Mouse (Mus musculus): ENCODE results near the gene H2afy. TPM values are rescaled to one million over a fixed set of nuclear protein-coding genes. Genes with fewer than 3 reads are reported as not detected.

The H2afy gene
- total and polyA plus RNA-seq, 3 experiments, result 148 to 162 (median 153) TPM

GRCm38 (mm10) chr13:56181424-56181823 is 45.3 kb upstream of the H2afy start:
- Histone ChIP-seq H3K36me3 (replicated peaks in 1 of 2; ENCODE audit: control insufficient read depth in 1 of 2, insufficient read depth in 1 of 2, low read length in 1 of 2) (peaks cover 0 to 9% of the 10 kb centered on the region in 2 experiments), H3K79me2 (replicated peaks; ENCODE audit: control insufficient read depth, extremely low read depth, insufficient read depth, poor library complexity, severe bottlenecking) (no peaks in the 10 kb centered on the region), H3K4me2 (ENCODE audit: insufficient read depth, low read depth, poor library complexity, severe bottlenecking) (no peak overlapping the region), H3K27ac (ENCODE audit: insufficient read depth, low read depth) (no peak overlapping the region), H3K4me3 (replicated peaks in 1 of 3; ENCODE audit: low read depth in 2 of 3, low read length in 2 of 3, poor library complexity in 1 of 3) (no peak overlapping the region), H3K9ac (ENCODE audit: insufficient read depth, low read depth) (no peak overlapping the region), H3K27me3 (replicated peaks) (no peaks in the 10 kb centered on the region), H3K9me3 (replicated peaks; ENCODE audit: low read length) (peaks cover 2% of the 10 kb centered on the region), H3K4me1 (ENCODE audit: control insufficient read depth in 1 of 2, insufficient read depth in 2 of 2) (peaks cover 11 to 40% of the 10 kb centered on the region in 2 experiments)
- dilution Hi-C loops (cut with MboI; ENCODE audit: extremely low pct_ligation_motif_present, extremely low pct_unique_long_range_greater_than_20kb, low sequenced_read_pairs), result no loop called here
- TF ChIP-seq IRF4 (IDR thresholded peaks at IDR 0.05; ENCODE audit: low read depth, low read length), result peak; percentile 54
- TF ChIP-seq EP300 (IDR thresholded peaks at IDR 0.05; ENCODE audit: low read length), result peak; percentile 63
- TF ChIP-seq CHD1 (IDR thresholded peaks at IDR 0.05; ENCODE audit: low read depth, low read length), result no peak
- TF ChIP-seq MAZ (IDR thresholded peaks at IDR 0.05; ENCODE audit: low read depth, low read length), result no peak
- no peak for TF ChIP-seq ELF1 (IDR thresholded peaks at IDR 0.05; ENCODE audit: low read depth, low read length)
- no peak for DNase-seq (ENCODE audit: extremely low read depth)
- in situ Hi-C loops (cut with MboI; ENCODE audit: low pct_ligation_motif_present, low pct_unique_long_range_greater_than_20kb, low sequenced_read_pairs), result no loop called here

- in situ Hi-C loops (cut with MboI; ENCODE audit: low pct_ligation_motif_present, low pct_unique_long_range_greater_than_20kb, low sequenced_read_pairs), result no loop called here
- no peak within 1 kb of the TSS for H3K27ac ChIP-seq (ENCODE audit: insufficient read depth, low read depth)
- H3K27me3 ChIP-seq (replicated peaks), result no peaks in the 10 kb centered on the region
- H3K36me3 ChIP-seq (replicated peaks in 1 of 2; ENCODE audit: control insufficient read depth in 1 of 2, insufficient read depth in 1 of 2, low read length in 1 of 2), result peaks cover 3 to 34% of the 10 kb centered on the region in 2 experiments
- H3K4me3 ChIP-seq (replicated peaks in 1 of 3; ENCODE audit: low read depth in 2 of 3, low read length in 2 of 3, poor library complexity in 1 of 3), result peak within 1 kb of the TSS; percentile 75 to 83 (median 78)
- H3K79me2 ChIP-seq (replicated peaks; ENCODE audit: control insufficient read depth, extremely low read depth, insufficient read depth, poor library complexity, severe bottlenecking), result no peaks in the 10 kb centered on the region
- peaks cover 8 to 43% of the 10 kb centered on the region in 2 experiments for H3K4me1 ChIP-seq (ENCODE audit: control insufficient read depth in 1 of 2, insufficient read depth in 2 of 2)
- peak within 1 kb of the TSS; percentile 35 for H3K4me2 ChIP-seq (ENCODE audit: insufficient read depth, low read depth, poor library complexity, severe bottlenecking)
- peak; percentile 82 for DNase-seq (ENCODE audit: extremely low read depth)
- dilution Hi-C loops (cut with MboI; ENCODE audit: extremely low pct_ligation_motif_present, extremely low pct_unique_long_range_greater_than_20kb, low sequenced_read_pairs), result no loop called here
- H3K9me3 ChIP-seq (replicated peaks; ENCODE audit: low read length), result peaks cover 2% of the 10 kb centered on the region
- H3K9ac ChIP-seq (ENCODE audit: insufficient read depth, low read depth), result peak within 1 kb of the TSS; percentile 68
- TF ChIP-seq CHD2 (IDR thresholded peaks at IDR 0.05; ENCODE audit: low read length) (no peak), SIN3A (IDR thresholded peaks at IDR 0.05; ENCODE audit: low read length) (peak; percentile 72), KAT2A (IDR thresholded peaks at IDR 0.05; ENCODE audit: insufficient replicate concordance, low read length) (peak; percentile 53; the same call in 1 of the 2 replicates), POLR2AphosphoS2 (IDR thresholded peaks at IDR 0.05; ENCODE audit: low read depth, low read length) (no peak), NELFE (IDR thresholded peaks at IDR 0.05; ENCODE audit: low read depth, low read length) (peak; percentile 73), TBP (conservative IDR thresholded peaks at IDR 0.05; ENCODE audit: low read depth, low read length) (peak; percentile 80), MXI1 (IDR thresholded peaks at IDR 0.05; ENCODE audit: low read depth, low read length) (peak; percentile 72; the same call in 1 of the 2 replicates), ZNF384 (IDR thresholded peaks at IDR 0.05; ENCODE audit: low read depth, low read length) (no peak), GABPA (IDR thresholded peaks at IDR 0.05; ENCODE audit: insufficient replicate concordance, low read depth, low read length) (no peak), ETS1 (conservative IDR thresholded peaks at IDR 0.05; ENCODE audit: low read depth, low read length) (no peak; the same call in 1 of the 2 replicates), MEF2A (IDR thresholded peaks at IDR 0.05; ENCODE audit: borderline replicate concordance, low read depth, low read length) (peak; percentile 51; the same call in 1 of the 2 replicates), TCF12 (IDR thresholded peaks at IDR 0.05; ENCODE audit: low read depth, low read length) (peak; percentile 69; the same call in 1 of the 2 replicates), ZKSCAN1 (IDR thresholded peaks at IDR 0.05; ENCODE audit: borderline replicate concordance, low read depth, low read length) (no peak), NRF1 (IDR thresholded peaks at IDR 0.05; ENCODE audit: low read depth, low read length) (no peak), POLR2A (IDR thresholded peaks at IDR 0.05; ENCODE audit: low read depth, low read length) (peak; percentile 69), RCOR1 (conservative IDR thresholded peaks at IDR 0.05; ENCODE audit: low read depth, low read length) (no peak; the same call in 1 of the 2 replicates), JUND (conservative IDR thresholded peaks at IDR 0.05; ENCODE audit: low read depth, low read length) (no peak), IRF4 (IDR thresholded peaks at IDR 0.05; ENCODE audit: low read depth, low read length) (peak; percentile 57; the same call in 1 of the 2 replicates), UBTF (IDR thresholded peaks at IDR 0.05; ENCODE audit: low read depth, low read length) (peak; percentile 46; the same call in 1 of the 2 replicates), SMC3 (IDR thresholded peaks at IDR 0.05; ENCODE audit: low read depth, low read length) (no peak), ELF1 (IDR thresholded peaks at IDR 0.05; ENCODE audit: low read depth, low read length) (peak; percentile 59), E2F4 (IDR thresholded peaks at IDR 0.05; ENCODE audit: insufficient replicate concordance, low read depth, low read length) (no peak), JUN (IDR thresholded peaks at IDR 0.05; ENCODE audit: insufficient read depth, low read depth, low read length) (no peak), EP300 (IDR thresholded peaks at IDR 0.05; ENCODE audit: low read length) (peak; percentile 29; the same call in 1 of the 2 replicates), CHD1 (IDR thresholded peaks at IDR 0.05; ENCODE audit: low read depth, low read length) (peak; percentile 30; the same call in 1 of the 2 replicates), CTCF (conservative IDR thresholded peaks at IDR 0.05 in 1 of 2, IDR thresholded peaks at IDR 0.05 in 1 of 2; ENCODE audit: low read depth in 2 of 2, low read length in 2 of 2) (no peak), USF1 (IDR thresholded peaks at IDR 0.05; ENCODE audit: low read depth, low read length) (no peak), MAX (IDR thresholded peaks at IDR 0.05; ENCODE audit: low read length) (peak; percentile 67; the same call in 1 of the 2 replicates), RAD21 (IDR thresholded peaks at IDR 0.05; ENCODE audit: low read depth, low read length) (no peak), USF2 (conservative IDR thresholded peaks at IDR 0.05; ENCODE audit: low read depth, low read length) (no peak)
Measured at GRCm38 (mm10) chr13:56178416-56179035, 42.4 kb upstream of the H2afy start, which contains the start of gene Tifab. Gene Tifab (minus strand): TSS chr13:56178885.

Data from CH12.LX (cell line).